Mouse (Mus musculus) lung, postnatal 14 days (tissue): ENCODE results near the gene Gsc.

ENCODE experiments used
- DNase-seq: peaks from one replicate; pipeline ENCODE4 v3.0.0; 2021

Gsc gene

DNA sequence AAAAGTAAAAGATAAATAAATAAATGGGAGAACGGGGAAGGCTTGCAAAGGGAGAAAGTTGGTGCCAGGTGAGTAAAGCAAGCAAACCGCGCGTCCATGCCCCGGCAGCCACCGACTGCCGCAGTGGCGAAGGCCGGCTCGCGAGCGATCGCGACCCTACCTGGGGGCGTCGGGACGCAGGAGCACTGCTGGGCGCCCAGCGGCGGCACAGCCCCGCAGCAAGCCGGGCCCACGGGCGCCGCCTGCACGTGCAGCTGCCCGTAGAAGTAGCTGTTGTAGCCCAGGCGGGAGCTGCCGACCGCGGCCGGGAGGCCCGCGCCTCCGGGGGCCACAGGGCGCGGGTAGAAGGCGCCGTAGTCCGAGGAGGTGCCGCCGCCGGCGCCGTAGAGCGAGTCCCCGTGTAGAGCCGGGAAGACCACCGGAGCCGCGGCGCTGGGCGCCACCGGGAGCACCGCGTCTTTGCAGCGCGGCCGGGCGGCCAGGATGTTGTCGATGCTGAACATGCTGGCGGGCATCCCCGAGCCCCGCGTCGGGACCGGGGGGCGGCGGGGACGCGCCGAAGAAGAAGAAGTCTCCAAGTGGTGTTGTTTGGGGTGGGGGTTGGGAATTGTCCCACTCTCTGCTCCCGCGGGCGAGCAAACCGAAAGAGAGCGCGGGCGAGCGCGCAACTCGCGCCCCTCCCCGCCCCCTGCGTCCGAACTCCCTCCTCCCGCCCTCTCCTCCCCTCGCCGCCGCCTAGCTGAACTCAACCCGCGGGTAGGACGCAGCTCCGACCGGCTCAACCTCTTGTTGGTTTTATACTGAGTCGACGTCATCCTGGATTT, at the start of gene Gsc:
TSS of gene Gsc (minus strand) at position 730 of the 824 bp plus-strand sequence.
- peak; percentile 34 for DNase-seq

DNA sequence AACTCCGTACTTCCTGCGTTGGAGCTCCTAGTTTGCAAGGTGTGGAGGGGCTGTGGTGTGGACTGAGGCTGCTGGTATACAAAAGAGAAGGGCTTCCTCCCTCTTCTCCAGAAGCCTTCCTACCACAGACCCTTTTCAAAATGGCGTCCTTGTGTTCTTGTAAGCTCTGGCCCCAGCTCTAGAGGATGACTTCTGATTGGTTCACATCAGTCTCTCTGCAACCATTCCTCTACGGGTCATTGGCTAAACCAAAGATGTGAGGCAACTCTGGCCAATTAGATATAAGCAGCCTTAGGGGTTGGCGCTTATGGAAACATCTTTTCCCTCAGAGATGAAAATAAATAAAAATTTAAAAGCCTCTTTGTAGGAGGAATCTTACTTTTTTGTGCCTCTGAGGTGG, 46.6 kb upstream of the Gsc start:
- no peak for DNase-seq

DNA sequence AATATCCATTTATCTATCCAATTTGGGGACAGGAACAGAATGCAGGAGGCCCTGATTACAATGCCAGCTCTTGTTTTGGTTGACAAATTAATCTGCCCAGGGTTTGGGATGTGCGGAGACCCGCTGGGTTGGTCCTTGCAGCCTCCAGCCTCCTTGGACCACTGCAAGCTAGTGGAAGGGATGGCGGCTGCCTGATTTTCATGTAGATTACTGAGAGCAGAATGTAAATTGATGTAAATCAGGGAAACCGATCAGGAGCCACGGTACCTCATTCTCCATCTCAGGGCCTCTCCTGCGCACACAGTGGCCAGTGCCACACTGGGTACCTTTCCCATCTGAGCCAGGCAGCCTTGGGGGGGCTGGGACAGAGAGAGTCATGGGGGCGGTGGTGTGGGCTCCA, 34.8 kb upstream of the Gsc start:
- no peak for DNase-seq

DNA sequence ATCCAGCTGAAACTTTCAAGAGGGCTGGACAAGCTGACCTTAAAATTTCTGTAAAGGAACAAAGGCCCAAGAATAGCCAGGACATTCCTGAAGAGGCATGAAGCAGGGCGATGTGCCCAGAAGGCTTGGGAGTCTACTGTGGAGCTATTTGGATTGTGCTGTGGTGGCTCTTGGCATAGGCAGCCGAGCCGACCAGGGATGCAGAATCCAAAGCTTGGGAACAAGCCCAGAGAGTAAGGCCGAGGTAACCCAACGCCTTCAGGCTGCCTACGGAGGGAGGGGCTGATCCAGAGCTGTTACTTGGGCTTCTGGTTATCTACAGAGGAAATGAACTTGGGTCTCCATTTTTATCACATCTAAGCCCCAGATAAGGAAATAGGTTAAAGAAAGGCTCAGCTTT, 18.9 kb upstream of the Gsc start:
- DNase-seq = peak; percentile 19

DNA sequence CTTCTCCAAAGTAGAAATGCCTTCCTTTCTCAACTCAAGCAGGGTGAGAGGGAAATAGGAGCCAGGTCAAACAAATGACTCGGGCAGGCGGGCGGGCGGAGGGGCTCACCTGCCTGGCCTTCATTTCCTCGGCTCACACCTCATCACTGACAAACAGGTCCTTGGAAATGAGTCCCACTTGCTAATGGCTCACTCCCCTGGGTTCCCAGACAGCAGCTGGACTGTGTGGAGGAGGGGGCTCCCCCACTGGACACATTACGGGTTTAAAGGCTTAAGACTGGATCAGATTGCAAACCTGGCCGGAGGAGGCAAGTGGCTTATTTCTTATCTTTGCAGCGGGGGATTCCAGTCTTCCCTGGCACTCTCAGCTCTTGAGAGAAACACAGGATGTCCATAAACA, 13.1 kb upstream of the Gsc start:
- DNase-seq = no peak

DNA sequence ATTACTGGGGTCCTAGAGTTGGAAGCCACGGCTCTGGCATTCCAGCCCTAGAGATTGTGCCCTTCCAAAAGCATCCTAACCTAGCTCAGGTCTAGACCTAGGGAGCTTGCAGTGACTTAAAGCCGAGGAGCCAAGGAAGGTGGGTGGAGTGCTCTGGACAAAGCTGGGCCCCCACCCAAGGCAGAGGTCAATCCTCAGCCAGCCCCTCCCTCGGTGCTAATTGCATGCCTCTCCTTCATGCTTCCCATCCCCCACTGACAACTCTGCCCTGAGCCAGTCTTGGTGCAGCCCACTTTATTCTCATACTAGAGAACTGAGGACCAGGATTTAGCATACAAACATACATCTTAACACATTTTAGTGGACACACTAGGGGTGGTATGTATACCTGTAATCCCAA, 12.0 kb upstream of the Gsc start:
- no peak for DNase-seq

DNA sequence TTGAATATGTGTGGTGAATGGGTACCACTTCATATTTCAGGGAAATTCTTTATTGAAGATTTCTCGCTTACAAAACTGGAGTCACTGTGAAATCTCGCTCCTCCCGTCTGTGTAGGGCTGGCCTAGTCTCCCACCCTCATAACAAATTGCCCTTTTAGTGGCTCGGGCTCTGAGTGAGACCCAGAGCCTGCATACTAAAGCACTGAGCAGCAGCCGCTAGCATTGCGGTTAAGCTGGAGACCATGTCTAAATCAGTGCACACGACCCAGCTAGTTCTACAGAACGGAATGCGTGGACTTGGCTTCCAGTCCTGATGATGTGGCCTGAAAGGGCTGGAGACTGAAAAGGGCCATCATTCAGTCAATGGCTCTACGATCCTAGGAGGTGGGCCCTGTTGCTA, 7.9 kb upstream of the Gsc start:
- DNase-seq = no peak

DNA sequence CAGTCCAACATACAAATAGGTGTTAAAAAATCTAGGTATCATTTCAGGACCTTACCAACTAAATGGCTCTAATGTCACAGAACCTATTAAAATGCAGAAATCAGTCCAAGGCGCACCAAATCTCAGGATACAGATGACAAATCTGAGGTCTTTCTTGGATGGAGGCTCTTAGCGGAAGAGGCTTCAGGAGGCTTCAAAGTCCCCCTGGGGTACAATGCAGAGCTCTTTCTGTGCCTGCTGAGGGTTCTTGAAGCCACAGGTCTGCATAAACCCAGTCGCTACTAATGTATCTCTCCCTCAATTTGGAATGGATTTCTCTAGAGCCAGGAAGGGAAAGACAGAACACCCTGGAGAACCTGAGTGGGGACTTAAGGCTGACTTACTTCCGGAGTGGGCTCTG, 5.1 kb upstream of the Gsc start:
- no peak for DNase-seq

DNA sequence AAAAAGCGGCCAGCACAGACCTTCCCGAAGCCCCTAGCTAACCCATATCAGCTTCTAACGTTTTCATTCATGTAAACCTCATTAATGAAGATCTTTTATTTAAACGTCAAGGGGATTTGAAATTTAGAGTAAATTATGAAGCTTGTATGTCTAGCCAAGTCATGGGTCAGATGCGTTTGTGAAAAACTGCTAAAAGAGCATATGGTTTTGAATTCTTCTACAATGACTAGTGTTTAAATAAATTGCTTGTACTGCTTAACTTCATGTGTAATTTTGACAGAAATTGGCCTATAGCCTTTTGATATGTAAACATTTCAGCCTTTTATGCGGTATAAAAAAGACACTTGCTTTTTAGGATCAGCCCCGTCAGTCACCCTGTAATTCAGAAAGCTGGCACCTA, 4.4 kb upstream of the Gsc start:
- no peak for DNase-seq

DNA sequence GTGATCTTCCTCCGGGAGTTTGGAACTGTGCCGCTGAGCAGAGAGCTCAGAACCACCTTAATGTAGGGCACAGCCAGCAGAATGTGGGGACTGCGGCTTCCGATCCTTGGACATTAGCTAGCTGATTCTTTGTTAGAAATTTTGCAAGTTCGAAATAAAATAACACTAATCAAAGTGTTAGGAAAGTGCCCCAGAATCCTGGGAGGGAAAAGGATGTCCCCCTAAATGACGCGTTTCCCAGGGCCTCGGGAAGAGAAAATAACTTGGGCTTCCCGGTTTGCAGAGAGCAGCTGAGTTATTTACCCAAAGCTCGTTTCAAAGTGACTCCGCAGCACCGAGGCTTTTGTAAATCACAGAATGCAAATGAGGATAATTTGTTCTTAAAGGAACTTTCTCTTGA, 3.9 kb upstream of the Gsc start:
- no peak for DNase-seq

DNA sequence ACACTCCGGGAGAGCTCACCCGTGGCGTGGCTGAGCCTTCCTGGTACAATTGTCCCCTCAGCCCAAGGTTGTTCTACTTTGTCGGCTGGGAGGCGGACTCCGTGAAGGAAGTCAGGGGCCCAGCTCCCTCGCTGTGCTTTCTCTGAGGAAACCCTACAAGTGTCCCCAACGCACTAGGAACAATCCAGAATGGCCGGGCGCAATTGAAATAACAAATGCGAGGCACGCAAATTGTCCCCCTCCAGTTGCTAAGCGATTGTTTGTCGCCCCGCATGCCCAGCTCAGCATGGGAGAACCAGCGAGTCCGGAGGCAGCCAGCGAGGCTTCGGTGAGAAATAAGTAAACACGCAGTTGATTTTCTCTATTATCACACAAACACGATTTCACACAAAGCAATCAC, 2.8 kb upstream of the Gsc start:
- DNase-seq = no peak

DNA sequence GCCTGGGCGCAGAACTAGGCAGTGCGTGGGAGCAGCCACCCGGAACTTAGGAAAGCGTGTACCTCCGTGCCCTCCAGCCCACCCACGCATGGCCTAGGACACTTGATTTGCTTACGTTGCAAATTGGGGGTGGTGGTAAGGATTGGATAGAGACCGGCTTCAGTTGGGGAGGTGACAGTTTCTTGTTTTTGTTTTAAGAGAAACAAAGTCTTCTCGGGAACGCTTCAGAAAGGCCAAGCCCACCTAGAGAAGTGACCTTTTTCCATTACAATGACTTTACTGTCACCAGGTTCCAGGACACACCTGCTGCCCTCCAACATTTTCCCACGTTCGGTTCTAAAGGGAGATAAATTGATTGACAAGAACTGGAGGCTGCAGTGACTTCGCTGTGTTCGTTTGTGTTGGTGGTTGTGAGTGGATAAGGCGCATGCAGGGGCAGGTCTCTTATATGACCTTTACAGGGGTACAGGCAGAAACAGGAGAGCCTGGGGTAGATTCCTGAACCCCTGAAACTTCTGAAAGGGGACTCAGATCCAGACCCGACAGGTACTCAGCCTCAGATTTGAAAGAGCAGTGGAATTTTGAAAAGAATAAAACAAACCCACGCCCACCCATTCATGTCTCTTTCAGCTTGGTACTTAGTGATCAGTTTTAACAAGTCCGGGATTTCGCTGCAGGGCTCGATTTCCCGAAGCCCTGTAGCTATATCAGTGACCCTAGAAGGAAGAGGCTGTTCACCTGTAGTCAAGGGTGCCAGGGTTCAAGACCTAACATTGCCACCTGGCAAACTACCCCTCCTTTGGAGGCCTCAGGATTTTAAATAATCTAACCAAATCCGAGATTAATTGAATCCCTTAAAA, 2.0 kb upstream of the Gsc start:
- DNase-seq = no peak

DNA sequence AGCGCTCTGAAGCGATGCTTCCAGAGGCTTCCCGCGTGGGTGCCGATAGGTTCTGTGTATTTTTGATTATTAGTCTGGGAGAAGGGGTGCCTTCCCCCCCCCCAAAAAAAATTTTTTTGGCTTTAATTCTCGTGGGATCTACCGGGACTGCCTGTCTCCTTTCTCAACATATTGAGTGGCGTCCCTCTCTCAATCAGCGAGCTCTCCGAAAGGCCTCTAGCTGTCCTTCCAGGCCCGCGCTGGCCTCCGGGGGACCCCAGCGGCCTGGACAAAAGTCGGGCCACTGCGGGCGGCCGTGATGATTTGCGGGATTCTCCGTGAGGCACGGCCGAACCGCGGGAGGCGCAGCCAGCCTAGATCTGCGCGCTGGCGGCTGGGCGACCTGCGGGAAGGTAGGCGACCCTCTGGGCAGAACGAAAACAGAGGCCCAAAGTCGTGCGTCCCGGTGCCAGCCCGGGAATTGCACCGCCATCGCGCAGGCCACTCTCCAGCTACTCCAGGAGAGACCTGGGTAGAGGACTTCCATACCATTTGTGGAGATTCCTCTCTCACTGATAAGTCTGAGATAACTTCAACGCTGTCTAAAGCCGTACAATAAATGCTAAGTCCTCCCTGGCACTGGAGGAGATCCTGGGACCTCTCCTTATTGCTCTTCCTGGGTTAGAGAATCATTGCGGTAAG, 1.2 kb upstream of the Gsc start:
- no peak for DNase-seq

DNA sequence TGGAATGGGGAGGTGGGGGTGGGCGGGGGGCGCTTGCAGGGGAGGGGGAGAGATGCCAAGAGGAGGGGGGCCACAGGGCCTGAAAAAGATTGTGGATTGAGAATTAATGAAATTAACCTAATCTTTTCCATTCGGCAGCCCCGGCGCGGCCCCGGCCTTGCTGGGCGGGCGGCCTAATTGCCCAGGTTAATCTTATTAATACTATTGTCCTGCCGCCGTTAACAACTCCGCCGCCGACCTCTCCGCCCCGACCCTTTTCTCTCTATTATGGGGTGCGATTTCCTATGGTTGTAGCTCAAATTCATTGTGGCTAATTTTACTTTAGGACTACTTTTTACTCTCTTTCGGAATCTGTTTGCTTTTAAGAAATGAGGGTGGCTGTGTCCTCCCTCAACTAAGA, 362 bp upstream of the Gsc start:
- DNase-seq = no peak

DNA sequence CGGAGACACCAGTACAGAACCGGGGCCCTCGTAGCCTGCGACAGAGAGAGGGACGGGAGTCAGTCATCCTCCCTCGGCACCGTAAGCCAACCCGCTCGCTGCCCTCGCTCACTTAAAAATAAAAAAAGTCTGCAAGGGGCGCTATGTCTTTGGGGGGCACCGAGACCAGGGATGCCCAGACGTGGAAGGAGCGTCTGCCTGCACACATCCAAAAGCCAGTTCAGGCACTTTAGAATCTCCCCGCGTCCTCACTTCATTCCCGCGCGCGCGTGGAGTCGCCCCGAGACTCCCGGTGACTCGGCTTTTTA, 958 bp downstream of the Gsc start:
- DNase-seq = no peak

DNA sequence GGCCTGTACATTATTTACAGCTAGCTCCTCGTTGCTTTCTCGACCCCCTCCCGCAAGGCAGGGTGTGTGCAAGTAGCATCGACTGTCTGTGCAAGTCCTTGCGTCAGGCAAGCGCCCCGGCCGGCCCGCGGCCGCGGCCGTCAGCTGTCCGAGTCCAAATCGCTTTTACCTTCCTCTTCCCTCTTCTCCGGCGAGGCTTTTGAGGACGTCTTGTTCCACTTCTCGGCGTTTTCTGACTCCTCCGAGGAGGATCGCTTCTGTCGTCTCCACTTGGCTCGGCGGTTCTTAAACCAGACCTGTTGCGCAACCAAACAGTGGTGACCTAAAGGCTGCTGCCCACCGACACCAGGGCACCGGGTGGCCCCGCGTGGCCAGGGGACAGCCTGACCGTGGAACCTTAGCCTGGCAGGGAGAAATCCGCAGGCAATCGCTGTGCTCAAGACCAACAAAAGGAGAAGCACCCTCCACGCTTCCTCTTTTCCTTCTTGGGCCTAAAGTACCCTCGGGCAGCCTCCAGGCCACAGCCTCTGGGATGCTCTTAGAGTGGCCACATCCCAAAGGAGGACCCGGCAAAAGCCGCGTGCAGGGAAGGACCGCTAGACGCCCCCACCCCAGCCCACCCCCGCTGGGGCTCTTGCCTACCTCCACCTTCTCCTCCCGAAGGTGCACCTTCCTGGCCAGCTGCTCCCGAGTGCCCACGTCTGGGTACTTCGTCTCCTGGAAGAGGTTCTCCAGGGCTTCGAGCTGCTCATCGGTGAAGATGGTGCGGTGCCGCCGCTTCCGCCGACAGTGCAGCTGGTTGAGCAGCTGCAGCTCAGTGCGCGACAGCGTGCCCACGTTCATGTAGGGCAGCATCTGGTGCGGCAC, 1.5 kb downstream of the Gsc start:
- no peak for DNase-seq

DNA sequence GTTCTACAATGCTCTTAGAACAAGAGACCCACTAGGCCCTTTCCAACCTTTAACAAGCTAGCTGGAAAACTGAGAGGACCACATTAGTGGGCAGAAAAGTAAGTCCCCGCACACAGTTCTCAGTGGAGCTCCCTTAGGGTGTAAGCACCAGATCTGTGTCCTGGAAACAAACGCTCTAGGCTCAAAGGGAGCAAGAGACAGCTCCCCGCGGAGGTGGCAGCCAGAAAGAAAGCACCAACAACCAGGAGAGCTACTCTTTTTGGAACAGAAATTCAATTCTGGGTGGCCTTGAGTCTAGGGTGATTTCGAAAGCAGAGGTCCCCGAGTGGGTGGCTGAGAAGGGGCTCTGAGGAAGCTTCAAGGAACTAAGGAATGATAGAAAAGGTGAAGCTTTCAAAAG, 2.5 kb downstream of the Gsc start:
- no peak for DNase-seq

DNA sequence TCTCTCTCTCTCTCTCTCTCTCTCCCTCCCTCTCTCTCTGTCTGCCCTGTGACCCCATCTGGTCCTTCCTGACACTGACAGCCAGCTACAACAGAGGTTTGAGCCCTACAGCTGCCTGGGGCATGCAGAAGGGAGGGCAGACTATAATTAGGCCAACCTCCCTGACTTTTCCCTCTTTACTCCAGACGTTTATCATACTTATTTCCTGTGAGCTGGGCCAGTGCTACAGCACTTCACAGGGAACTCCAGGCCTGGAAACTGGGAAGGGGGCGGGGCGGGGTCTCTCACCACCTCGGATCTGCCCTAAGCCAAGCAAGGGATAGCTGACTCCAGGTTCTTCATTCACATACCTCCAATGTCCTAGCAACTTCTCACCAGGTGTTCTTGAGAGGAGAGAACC, 4.3 kb downstream of the Gsc start:
- no peak for DNase-seq

DNA sequence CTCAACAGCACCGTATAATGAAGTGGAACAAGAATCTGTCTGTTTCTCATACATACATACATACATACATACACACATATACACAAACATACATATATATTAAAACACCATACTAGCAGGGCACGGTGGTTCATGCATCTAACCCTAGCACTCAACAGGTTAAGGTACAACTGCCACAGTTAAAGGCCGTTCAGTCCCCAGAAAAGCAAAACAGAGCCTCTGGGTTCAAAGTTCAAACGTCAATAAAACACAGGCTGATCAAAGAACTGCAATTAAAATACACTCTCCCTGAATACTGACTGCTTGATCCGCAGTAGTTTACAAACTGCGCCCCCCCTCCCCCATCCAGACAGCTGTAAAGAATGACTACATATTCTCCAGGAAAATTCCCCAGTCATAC, 5.8 kb downstream of the Gsc start:
- DNase-seq = no peak

DNA sequence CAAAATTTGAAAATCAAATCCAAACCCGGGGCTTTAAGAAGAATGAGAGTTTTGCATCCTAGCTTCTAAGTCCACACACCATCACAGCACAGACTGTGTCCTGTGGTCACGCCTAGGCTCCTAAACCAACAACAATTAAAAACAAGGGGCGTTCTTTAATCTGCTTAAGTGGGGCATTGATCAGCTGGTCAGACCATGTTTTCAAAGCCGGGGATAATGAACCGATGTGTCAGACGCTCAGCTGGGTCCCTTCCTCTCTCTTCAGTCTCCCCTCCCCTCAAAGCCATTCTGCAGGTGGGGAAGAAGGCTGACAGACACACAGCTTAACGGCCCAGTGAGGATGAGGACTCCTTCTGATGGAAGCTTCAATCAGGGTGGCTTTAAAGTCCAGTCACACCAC, 6.2 kb downstream of the Gsc start:
- DNase-seq = no peak

DNA sequence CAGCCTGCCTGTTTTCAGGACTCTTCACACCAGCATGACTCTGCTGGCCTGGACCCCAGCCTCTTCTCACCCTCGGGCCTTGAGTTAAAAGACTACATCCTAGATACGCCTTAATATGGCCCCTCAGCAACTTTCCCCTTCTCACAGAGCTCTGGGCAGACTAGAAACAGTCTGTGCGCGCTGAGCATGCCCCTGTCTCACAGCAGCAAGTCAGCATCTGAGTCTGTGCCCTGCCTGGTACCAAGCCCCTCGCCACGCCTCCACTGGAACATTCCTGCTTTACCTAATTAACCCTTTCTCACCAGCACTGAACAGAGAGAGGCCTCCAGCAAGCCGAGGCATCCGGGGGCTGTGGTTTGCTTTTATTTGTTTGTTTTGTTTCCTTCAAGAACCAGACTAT, 11.8 kb downstream of the Gsc start:
- no peak for DNase-seq

DNA sequence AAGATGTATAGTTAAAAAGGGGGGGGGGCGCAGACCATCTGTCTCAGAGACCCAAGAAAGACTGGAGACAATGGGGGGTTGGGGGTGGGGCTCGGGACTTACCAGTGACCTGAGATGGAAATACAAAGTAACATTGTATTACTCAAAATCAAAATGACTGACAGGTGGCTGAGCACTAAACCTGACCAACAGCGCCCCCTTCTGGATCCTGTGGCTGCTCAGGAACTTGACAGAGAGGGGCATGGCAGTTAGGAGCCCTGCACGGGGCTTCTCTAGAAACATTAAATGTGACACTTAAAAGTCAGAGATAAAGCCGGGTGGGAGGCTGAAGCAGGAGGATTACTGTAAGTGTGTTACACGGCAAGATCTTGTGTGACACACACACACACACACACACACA, 13.8 kb downstream of the Gsc start:
- no peak for DNase-seq

DNA sequence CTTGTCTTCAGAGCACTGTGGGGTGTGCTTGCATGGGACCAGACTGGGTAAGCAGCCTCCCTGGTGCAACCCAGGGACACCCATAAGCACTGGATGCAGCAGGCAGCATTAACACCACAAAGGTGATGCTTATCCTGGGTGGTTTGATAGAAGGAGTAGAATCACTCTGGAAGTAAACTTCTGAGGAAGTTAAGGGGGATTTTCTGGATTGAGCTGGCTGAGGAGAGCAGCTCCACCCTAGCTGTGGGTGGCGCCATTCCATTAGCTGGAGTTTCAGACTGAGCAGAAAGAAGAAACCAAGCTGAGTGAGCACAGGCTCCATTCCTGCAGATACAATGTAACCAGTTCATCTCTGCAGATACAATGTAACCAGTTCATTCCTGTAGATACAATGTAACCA, 20.1 kb downstream of the Gsc start:
- DNase-seq = no peak
